Mouse (Mus musculus): ENCODE data around the gene Ddx31.

The Ddx31 gene

GRCm38 (mm10) chr2:28840222-28840951 lies at the start of gene Ddx31, which contains the start of gene Gtf3c4:
Ddx31 (plus strand) TSS chr2:28840406.
Gtf3c4 (minus strand) TSS chr2:28840360.
- DNase-seq: peak; percentile 93 to 95

DNA sequence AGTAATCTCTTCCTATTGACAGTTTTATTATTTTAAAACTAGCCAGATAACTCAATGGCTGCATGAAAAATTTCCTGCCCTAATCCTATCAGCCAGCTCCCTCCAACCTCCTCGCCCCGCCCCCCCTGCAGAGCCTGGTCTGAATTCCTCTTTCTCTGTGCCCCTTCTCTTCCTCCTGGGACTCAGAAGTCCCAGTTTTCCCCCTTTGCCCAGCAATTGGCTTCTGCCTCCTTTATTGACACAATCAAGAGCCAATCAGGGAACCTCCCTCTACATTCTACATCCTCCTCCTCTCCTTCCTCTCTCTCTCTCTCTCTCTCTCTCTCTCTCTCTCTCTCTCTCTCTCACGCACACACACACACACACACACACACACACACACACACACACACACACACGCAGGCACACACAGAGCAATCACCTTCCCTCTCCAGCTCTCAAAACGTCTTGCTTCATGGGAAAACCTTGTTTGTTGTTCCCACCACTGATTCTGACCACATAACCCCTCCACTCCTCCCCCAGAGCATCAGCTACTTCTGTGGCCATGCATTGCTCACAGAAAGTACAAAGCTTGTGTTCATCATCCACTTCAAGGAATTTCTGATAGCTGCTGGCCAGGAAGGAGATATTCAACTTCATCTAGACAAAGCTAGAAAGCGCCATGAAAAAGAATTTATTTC lies 47.1 kb upstream of the Ddx31 start:
- DNase-seq: no peak

DNA sequence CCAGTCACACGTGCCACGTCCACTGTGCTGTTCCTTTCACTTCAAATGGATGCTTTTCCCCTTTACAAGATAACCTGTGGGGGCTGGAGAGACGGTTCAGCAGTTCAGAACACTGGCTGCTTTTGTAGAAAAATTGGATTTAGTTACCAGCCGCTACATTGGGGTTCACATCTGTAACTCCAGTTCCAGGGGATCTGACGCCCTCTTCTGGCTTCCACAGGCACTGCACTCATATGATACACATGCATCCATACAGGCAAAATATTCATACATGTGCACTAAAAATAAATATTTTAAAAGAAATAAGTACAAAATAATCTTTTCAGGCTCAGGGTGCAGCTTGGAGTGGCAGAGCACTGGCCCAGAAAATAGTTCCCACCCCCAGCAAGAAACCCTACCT lies 45.6 kb upstream of the Ddx31 start:
- peak in 1 of 2 experiments; percentile 8 for DNase-seq

GRCm38 (mm10) chr2:28796298-28796697 lies 43.9 kb upstream of the Ddx31 start:
- no peak for DNase-seq

GRCm38 (mm10) chr2:28797490-28798106 lies 42.6 kb upstream of the Ddx31 start:
- DNase-seq: no peak

GRCm38 (mm10) chr2:28798390-28798789 lies 41.8 kb upstream of the Ddx31 start:
- no peak for DNase-seq

DNA sequence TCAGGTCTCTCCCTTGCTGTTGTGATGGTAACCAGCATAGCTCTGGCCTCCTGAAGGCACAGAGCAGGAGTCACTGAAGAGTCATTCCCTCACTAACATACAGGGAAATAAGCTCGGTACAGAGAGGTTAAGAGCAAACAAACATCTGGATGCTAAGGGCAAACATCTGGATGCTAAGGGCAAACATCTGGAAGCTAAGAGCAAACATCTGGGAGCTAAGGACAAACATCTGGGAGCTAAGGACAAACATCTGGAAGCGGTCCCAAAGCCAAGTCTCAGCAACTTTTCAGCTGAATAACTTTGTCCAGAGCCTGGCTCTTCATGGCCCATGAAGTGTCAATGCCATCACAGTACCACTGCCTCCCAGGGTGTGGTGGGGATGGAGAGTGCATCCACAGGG lies 40.6 kb upstream of the Ddx31 start:
- DNase-seq: no peak

GRCm38 (mm10) chr2:28803406-28803805 lies 36.8 kb upstream of the Ddx31 start:
- no peak for DNase-seq

DNA sequence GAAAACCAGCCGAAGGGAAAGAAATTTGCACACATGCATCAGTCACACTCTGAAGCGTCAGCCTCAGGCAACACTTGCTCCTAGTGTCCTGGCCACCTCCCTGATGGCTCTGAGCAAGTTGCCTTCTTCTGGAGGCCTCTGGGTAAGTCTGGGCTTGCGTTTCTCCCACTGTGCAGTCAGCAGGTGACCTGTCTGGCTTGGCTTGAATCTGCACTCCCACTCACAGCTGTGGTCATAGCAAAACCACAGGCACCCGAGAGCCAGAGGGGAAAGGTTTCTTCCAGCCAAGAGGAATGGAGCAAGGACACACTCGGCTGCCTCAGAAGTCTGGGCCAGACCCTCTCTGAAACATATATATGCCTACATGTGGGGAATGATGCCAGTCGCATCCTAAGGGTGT lies 31.4 kb upstream of the Ddx31 start:
- no peak for DNase-seq

DNA sequence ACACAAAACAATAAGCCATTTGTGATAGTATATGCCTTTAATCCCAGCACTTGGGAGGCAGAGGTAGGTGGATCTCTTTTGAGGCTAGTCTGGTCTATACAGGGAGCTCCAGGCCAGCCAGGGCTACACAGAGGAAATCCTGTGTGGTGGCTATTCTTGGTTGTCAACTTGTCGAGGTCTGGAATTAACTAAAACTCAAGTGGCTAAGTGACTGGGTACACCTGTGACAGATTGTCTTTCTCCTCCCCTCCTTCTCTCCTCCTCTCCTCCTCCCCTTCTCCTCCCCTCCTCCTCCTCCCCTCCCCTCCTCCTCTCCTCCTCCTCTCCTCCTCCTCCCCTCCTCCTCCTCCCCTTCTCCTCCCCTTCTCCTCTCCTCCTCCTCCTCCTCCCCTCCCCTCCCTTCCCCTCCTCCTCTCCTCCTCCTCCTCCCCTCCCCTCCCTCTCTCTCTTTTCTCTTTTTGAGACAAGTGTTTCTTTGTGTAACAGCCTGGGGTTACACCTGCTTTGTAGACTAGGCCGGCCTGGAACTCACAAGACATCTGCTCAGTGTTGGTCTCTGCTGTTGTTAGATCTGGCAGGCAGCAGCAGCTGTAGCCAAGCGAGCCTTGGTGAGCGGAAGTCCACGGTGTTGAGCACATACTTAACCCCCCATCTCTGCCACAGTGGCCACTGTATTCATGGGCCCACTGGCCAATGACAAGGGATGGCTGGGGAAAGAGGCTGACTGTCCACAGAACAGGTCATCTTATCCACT lies 29.8 kb upstream of the Ddx31 start:
- no peak for DNase-seq

DNA sequence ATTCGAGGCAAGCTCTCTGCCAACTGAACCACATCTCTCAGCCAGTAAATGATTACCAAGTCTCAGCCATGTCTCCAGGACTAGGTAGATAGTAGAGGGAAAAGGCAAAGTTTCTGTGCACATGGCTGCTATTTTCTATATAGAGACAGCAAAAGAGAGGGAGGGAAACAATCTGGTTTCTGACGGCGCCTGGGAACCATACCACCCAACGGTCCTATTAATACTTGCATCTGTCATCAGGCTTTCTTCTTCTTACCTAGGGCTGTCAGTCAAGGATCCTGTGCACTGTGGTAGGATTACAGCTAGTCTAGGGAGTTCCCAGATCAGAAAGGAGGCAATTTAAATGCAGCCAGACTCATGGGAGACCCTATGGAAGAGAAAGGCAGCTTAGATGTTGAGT lies 21.3 kb upstream of the Ddx31 start:
- no peak for DNase-seq

- no peak for DNase-seq
These were observed 10.9 kb upstream of the Ddx31 start for GRCm38 (mm10) chr2:28829265-28829664.

DNA sequence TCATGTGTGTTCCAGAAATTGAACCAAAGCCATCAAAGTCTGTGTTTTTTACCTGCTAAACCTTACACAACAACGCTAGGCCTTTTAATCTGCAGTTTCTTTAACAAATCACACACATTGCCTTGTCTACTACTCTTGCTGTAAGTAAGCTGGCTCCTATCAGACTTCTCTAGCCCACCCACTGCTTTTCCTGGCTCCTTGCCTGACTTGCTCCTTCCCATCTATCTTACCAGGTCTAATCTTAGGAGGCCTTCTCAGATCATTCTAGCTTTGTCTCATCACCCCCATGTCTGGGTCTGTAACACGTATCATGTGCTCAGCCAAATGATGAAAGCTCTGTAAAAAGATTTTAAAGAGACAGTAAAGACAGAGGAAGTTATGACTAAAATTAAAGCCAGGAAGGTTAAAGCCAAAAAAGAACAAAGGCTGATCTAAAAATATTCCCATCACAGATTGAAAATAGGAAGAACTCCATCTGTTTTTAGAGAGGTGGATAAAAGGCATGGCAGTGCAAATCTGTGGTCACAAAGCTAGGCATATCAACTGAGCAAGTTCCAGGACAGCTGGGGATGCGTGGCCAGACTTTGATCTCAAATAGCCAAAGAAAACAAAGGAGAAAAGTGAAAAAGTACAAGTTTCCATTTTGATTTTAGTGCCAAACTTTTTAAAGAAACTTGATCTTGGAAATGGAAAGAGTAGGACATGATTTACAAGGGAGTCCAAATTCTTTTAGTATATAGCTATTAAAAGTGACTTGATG lies 3.8 kb upstream of the Ddx31 start:
- DNase-seq: no peak

- DNase-seq: no peak
These were observed 545 bp upstream of the Ddx31 start for GRCm38 (mm10) chr2:28839501-28840221.

DNA sequence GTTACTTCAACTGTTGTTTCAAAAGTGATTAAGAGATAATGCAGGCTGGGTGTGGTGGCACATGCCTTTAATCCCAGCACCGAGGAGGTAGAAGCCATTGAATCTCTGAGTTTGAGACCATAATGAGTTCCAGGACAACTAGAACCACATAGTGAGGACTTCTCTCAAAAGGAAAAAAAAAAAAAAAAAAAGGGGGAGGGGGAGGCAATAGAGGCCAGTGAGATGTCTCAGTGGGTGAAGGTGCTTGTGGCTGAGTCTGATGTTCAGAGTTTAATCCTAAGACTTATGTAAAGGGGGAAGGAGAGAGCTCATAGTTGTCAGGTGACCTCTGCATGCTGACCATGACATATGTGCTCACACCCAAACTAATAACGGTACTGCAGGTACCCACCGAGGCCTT lies 1.8 kb downstream of the Ddx31 start:
- DNase-seq: no peak

- no peak for DNase-seq
These were observed 8.7 kb downstream of the Ddx31 start for GRCm38 (mm10) chr2:28848879-28849278.

GRCm38 (mm10) chr2:28852594-28852993 lies 12.4 kb downstream of the Ddx31 start:
- DNase-seq: no peak

DNA sequence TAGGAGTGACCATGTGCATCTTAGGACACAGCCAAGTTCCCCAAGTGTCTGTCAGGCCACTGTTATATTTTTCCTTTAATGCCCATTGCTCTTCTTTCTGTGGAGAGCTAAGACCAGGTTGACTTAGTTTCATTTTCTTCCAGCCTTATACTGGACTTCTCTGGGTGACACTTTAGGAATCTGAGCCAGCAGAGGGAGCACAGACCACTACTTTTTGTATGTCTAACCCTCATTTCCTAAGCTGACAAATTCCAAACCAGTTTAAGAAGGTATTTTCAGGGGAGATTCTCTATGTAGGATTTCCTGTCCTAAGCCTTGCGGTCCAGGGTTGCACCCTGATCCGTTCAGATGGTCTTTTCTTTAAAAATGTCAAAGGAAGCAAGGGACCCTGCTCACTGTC lies 15.6 kb downstream of the Ddx31 start:
- no peak for DNase-seq

DNA sequence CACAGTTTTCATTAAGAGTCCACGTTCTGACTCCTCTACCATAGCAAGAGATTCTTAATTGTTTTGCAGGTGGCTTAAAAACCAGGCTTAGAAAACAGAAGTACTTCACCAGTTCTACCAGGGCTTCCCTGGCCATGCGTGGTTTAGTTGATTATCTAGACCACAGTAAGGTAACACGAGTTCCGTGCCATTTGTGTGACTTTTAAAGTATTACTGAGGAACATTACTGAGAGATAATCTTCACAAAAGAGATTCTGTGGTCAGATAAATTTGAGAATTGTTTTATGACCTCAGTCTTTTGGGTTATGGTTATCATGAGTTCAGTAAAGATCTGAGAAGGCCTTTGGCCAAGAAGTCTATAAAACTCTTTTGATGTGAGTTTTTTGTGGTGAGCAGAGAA lies 19.1 kb downstream of the Ddx31 start:
- DNase-seq: no peak

GRCm38 (mm10) chr2:28860678-28861423 lies 20.6 kb downstream of the Ddx31 start:
- no peak for DNase-seq

- peak in 1 of 2 experiments; percentile 1 for DNase-seq
These were observed 23.7 kb downstream of the Ddx31 start for GRCm38 (mm10) chr2:28863857-28864256.
